Mouse (Mus musculus) retina, embryonic 14.5 days (tissue): ENCODE data around the gene Izumo4.
A peak's percentile ranks its signal among the peaks of the same experiment; 100 is the strongest.

ENCODE experiments used
- DNase-seq: peaks from one replicate; pipeline ENCODE4 v3.0.0-alpha.2; 2015; ENCODE audit warnings: low spot score

Gene Izumo4

GRCm38 (mm10) chr10:80701721-80702535 lies at the start of gene Izumo4, which contains the start of gene Mob3a:
Gene Izumo4, plus strand, starts transcription at chr10:80702184.
Gene Mob3a, minus strand, starts transcription at chr10:80701977.
- DNase-seq, result peak; percentile 99

- no peak for DNase-seq
Measured at GRCm38 (mm10) chr10:80653156-80653720, 48.7 kb upstream of the Izumo4 start.

GRCm38 (mm10) chr10:80654866-80655265 lies 47.1 kb upstream of the Izumo4 start:
- DNase-seq, result no peak

GRCm38 (mm10) chr10:80655406-80656129 lies 46.4 kb upstream of the Izumo4 start:
- no peak for DNase-seq

GRCm38 (mm10) chr10:80656130-80656862 lies 45.7 kb upstream of the Izumo4 start:
- peak; percentile 97 for DNase-seq

- no peak for DNase-seq
Measured at GRCm38 (mm10) chr10:80656863-80657623, 44.9 kb upstream of the Izumo4 start, which contains the start of gene Btbd2. Gene Btbd2, minus strand, starts transcription at chr10:80657071.

- DNase-seq, result no peak
Measured at GRCm38 (mm10) chr10:80658194-80658840, 43.7 kb upstream of the Izumo4 start.

GRCm38 (mm10) chr10:80658841-80659202 lies 43.2 kb upstream of the Izumo4 start:
- DNase-seq, result no peak

GRCm38 (mm10) chr10:80659213-80659612 lies 42.8 kb upstream of the Izumo4 start:
- DNase-seq, result peak; percentile 84

GRCm38 (mm10) chr10:80661149-80661548 lies 40.8 kb upstream of the Izumo4 start:
- peak; percentile 71 for DNase-seq

GRCm38 (mm10) chr10:80663485-80664196 lies 38.3 kb upstream of the Izumo4 start:
- DNase-seq, result no peak

- no peak for DNase-seq
Measured at GRCm38 (mm10) chr10:80664197-80665015, 37.6 kb upstream of the Izumo4 start.

- DNase-seq, result no peak
Measured at GRCm38 (mm10) chr10:80665016-80665380, 37.0 kb upstream of the Izumo4 start.

- no peak for DNase-seq
Measured at GRCm38 (mm10) chr10:80665459-80665858, 36.5 kb upstream of the Izumo4 start.

- DNase-seq, result no peak
Measured at GRCm38 (mm10) chr10:80665981-80666733, 35.8 kb upstream of the Izumo4 start.

GRCm38 (mm10) chr10:80666837-80667412 lies 35.1 kb upstream of the Izumo4 start:
- no peak for DNase-seq

GRCm38 (mm10) chr10:80668614-80669013 lies 33.4 kb upstream of the Izumo4 start:
- DNase-seq, result no peak

GRCm38 (mm10) chr10:80669018-80669417 lies 33.0 kb upstream of the Izumo4 start:
- DNase-seq, result no peak
